Mouse (Mus musculus): ENCODE measurements around the gene Cbx3. TPM values are rescaled to one million over a fixed set of nuclear protein-coding genes. Genes with fewer than 3 reads are reported as not detected.

The Cbx3 gene
- polyA plus RNA-seq, 1 experiment from 2014 or later, result 53.6 TPM

- peaks cover 51% of the 10 kb centered on the region for H3K79me2 ChIP-seq (ENCODE audit: inconsistent target)
- peak overlapping the region; percentile 75 for H3K4me3 ChIP-seq (ENCODE audit: inconsistent target)
- peak overlapping the region; percentile 81 for H3K27ac ChIP-seq
- no peaks in the 10 kb centered on the region; the same call in 1 of the 2 replicates for H3K36me3 ChIP-seq (ENCODE audit: inconsistent target)
- 2% methylated on average over 5 of the region's 5 CpGs for WGBS (ENCODE audit: missing documents)
Observed at GRCm38 (mm10) chr6:51525001-51525400, 54.8 kb downstream of the Cbx3 start.

- no peak overlapping the region for H3K4me3 ChIP-seq (ENCODE audit: inconsistent target)
- H3K79me2 ChIP-seq (ENCODE audit: inconsistent target), result peaks cover 96% of the 10 kb centered on the region
- WGBS (ENCODE audit: missing documents), result 65% methylated on average over 7 of the region's 7 CpGs
- H3K36me3 ChIP-seq (ENCODE audit: inconsistent target), result peaks cover 6% of the 10 kb centered on the region
- H3K27ac ChIP-seq, result no peak overlapping the region
Observed at GRCm38 (mm10) chr6:51529457-51529856, 59.3 kb downstream of the Cbx3 start.

Other genes starting within 250 kb of the Cbx3 start
- not detected in 3 replicates for gene Nfe2l3, start 37.7 kb upstream of the Cbx3 start, polyA plus RNA-seq (2018)
- 677 to 1,116 TPM (median 885 TPM) in 3 replicates for gene Hnrnpa2b1, start 466 bp upstream of the Cbx3 start, polyA plus RNA-seq (2018)
- gene Snx10, start 53.5 kb downstream of the Cbx3 start, polyA plus RNA-seq (2018), result 66.2 to 91.7 TPM (median 66.3 TPM) in 3 replicates